Mouse (Mus musculus) neural tube, embryonic 14.5 days (tissue): ENCODE measurements around the gene Gm17455. TPM values are rescaled to one million over a fixed set of nuclear protein-coding genes. Genes with fewer than 3 reads are reported as not detected.

Experiments used
- ATAC-seq: fragments of 200-750 bp; cut with Nextera tagmentation; 2 replicates; pipeline ENCODE4 v1.8.0; 2017; ENCODE audit warnings: low read depth, mild to moderate bottlenecking, moderate TSS enrichment, moderate library complexity
- H3K27ac ChIP-seq: fragments of 300-500 bp; sonication (generic); 2 replicates; pipeline ENCODE4 v1.5.1; 2014; ENCODE audit warnings: low read depth, mild to moderate bottlenecking, control low read depth, low read length, moderate library complexity, mixed read lengths
- H3K27me3 ChIP-seq: fragments of 300-500 bp; sonication (generic); 2 replicates; pipeline ENCODE4 v1.6.1; 2014; ENCODE audit warnings: low read length; ENCODE audit not compliant: control insufficient read depth, insufficient read depth
- H3K36me3 ChIP-seq: fragments of 300-500 bp; sonication (generic); 2 replicates; pipeline ENCODE4 v1.6.1; 2014; ENCODE audit warnings: low read length, mixed read lengths; ENCODE audit not compliant: control insufficient read depth, insufficient read depth
- H3K4me1 ChIP-seq: fragments of 300-500 bp; sonication (generic); 2 replicates; pipeline ENCODE4 v1.6.1; 2014; ENCODE audit warnings: low read length; ENCODE audit not compliant: control insufficient read depth, insufficient read depth
- H3K4me2 ChIP-seq: fragments of 300-500 bp; sonication (generic); 2 replicates; pipeline ENCODE4 v1.6.1; 2014; ENCODE audit warnings: mild to moderate bottlenecking, low read depth, low read length, control low read depth
- H3K4me3 ChIP-seq: fragments of 300-500 bp; sonication (generic); 2 replicates; pipeline ENCODE4 v1.5.1; 2014; ENCODE audit warnings: low read depth, low read length, control low read depth, mixed read lengths
- H3K9ac ChIP-seq: fragments of 300-500 bp; sonication (generic); replicated peaks from 2 replicates; pipeline ENCODE4 v1.6.1; 2014; ENCODE audit warnings: low read depth, mild to moderate bottlenecking, control low read depth, low read length, mixed read lengths
- H3K9me3 ChIP-seq: fragments of 300-500 bp; sonication (generic); 2 replicates; pipeline ENCODE4 v1.6.1; 2016; ENCODE audit warnings: low read length; ENCODE audit not compliant: control insufficient read depth
- WGBS: fragments of 180-500 bp; shearing (Covaris S2); extraction: QIAGEN DNeasy Blood & Tissue Kit; methylation state at CpG from one replicate; pipeline ENCODE4 v1.1.7; 2014; 5-methylcytosine and 5-hydroxymethylcytosine counted together
- polyA plus RNA-seq: library from polyadenylated mRNA; unstranded; fragments of >200 nt; fragmentation: Nextera tagmentation; extraction: Ambion mirVana; gene quantifications from 2 replicates; pipeline ENCODE4 v1.2.1, GENCODE M21; 2014

Gm17455 gene
- polyA plus RNA-seq = 17.7 and 20.0 TPM in 2 replicates

DNA sequence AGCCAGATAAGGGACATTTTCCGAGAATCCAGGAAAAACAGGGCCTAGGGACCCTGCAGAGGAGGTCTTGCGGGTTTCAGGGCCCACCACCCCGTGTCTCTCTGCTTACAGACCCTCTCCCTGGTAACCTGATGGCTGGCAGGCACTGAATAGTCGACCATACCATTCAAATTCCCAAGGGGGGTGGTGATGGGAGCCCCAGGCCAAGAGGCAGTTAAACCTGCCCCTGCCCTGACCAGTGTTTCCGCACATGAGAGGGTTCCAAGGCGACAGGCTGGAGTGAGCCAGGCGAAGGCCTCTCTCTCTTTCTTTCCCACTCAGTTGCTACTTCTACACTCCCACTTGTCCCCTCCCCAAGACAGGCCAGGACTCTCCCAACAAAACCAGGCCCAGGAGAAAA, at the start of gene Gm17455:
Gene Gm17455 (plus strand): TSS at position 278 of the 400 bp plus-strand sequence.
- Histone ChIP-seq H3K4me3 (no peak within 1 kb of the TSS), H3K4me2 (peak within 1 kb of the TSS; percentile 6; the same call in 1 of the 2 replicates), H3K27ac (peak within 1 kb of the TSS; percentile 62), H3K36me3 (no peaks in the 10 kb centered on the region), H3K9me3 (no peaks in the 10 kb centered on the region), H3K27me3 (no peaks in the 10 kb centered on the region), H3K4me1 (no peaks in the 10 kb centered on the region), H3K9ac (no peak within 1 kb of the TSS)
- 43% methylated on average over 7 of the region's 7 CpGs for WGBS
- peak; percentile 74 for ATAC-seq

DNA sequence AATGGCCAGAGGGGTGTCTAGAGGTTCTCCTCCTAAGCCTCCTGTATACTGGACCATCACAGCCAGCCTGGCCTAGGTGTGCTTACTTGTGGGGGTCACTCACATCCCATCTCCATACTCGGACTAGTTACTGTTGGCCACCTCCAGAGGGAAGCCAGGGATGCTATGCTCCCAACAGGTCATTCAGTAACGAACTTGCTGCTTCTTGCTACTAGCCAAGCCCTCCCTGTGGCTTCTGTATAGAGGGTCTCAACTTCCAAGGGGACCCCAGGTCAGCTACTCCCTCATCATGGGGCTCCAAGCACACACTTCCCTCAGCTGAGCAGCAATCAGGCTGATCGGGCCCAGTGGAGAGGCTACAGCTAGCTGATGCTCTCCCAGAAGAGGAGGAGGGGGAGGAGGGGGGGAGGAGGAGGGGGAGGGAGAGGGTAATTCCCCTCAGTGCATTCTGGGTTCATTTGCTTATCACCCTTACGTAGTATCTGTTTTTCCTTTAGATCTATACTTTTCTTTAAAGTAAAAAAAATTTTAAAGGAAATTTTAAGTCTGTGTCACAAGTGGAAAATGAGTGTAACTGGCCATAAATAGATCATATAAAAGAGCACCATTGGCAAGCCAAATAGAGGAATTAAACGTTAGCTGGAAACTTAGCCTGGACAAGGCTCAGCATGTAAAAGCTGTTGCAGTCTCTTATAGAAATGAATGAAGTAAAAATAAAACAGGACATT, 49.3 kb upstream of the Gm17455 start:
- WGBS = 41% methylated on average over 5 of the region's 5 CpGs
- ATAC-seq = no peak
- no peak overlapping the region for H3K27ac ChIP-seq

DNA sequence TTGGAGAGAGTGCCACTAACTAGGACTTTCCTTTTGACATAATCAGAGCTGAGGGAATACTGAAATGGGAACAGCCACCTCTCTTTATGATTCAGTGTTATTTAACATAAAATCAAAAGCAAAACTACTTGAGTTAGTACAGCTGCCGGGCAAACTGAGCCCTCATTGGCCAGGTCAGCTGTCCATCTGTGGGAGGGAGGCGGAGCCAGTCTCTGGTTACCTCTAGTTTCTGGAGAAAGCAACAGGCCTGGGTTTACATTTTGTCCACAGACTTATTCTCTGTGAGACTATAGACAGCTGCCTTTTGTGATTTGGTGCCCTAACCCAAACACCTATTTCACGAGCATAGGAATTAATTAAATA, 48.7 kb upstream of the Gm17455 start:
- H3K4me1 ChIP-seq = peaks cover 15% of the 10 kb centered on the region
- no peak for ATAC-seq

More for the DNA sequence above, 49.3 kb upstream of the Gm17455 start:
- no peak overlapping the region for H3K4me2 ChIP-seq
- H3K36me3 ChIP-seq = no peaks in the 10 kb centered on the region
- no peak overlapping the region for H3K4me3 ChIP-seq
- H3K9ac ChIP-seq = no peak overlapping the region
- H3K27me3 ChIP-seq = peaks cover 3% of the 10 kb centered on the region; the same call in 1 of the 2 replicates
- peaks cover 15% of the 10 kb centered on the region for H3K4me1 ChIP-seq
- no peaks in the 10 kb centered on the region for H3K9me3 ChIP-seq

DNA sequence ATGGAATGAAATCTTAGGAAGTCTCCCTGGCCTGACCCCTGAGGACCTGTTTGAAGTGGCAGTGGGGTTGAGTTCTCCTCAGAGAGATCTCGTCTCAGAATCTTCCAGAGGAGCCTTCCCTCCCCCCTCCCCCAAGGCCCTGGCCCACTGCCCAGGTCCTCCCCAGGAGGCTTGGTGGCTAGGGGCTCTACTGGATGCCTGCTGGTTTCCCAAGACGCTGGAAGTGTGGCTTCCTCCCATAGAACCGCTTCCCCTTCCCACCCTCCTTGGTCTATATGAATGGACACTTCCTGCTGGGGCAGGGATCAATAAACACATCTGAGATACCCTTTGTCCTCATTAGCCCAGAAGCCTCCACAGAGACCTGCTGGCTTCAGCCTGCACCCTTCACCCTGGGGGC, 48.3 kb upstream of the Gm17455 start:
- H3K27ac ChIP-seq = 0 out of 2 replicates have a peak overlapping the region, but pooled peaks have one; percentile 44
- ATAC-seq = no peak
- H3K9ac ChIP-seq = no peak overlapping the region
- H3K4me3 ChIP-seq = no peak overlapping the region
- H3K9me3 ChIP-seq = no peaks in the 10 kb centered on the region
- H3K4me2 ChIP-seq = no peak overlapping the region
- H3K27me3 ChIP-seq = peaks cover 2% of the 10 kb centered on the region; the same call in 1 of the 2 replicates
- 8% methylated on average over 3 of the region's 3 CpGs for WGBS
- H3K36me3 ChIP-seq = no peaks in the 10 kb centered on the region
- peaks cover 15% of the 10 kb centered on the region for H3K4me1 ChIP-seq

More for the DNA sequence above, 48.7 kb upstream of the Gm17455 start:
- no peak overlapping the region for H3K4me3 ChIP-seq
- no peak overlapping the region for H3K4me2 ChIP-seq
- WGBS = 55% methylated on average over 3 of the region's 3 CpGs
- no peaks in the 10 kb centered on the region for H3K9me3 ChIP-seq
- H3K27ac ChIP-seq = no peak overlapping the region
- H3K9ac ChIP-seq = no peak overlapping the region
- peaks cover 3% of the 10 kb centered on the region; the same call in 1 of the 2 replicates for H3K27me3 ChIP-seq
- no peaks in the 10 kb centered on the region for H3K36me3 ChIP-seq

DNA sequence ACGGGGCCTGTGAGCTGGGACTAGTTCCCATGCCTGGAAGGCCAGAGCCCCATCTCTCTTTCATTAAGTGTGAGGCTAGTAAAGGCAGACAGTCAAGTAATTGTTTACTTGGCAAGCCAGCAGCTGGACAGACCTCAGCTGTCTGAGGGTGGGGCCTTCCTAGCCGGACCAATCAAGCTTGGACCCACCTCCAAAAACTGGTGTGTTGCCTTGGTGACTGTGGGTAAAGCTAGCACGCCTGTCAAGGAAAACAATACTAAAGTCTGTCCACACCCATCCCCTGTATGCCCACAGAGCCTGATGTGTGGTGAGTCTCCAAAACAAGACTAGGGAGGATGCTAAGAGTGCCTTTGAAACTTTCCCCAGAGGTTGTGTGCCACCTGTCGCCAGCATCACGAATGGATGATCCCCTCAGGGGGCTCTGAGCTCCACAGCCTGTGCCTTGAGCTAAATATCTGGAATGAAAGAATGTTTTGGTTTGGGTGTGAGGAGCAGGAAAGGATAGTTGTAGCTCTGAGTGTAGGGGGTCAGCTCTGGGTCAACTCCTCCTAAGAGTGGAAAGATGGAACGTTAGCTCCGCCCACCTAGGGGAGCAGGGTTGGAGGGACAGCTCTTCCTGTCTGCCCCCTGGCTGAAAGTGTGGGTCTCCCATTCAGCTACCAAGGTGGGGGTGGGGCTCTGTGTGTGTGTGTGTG, 47.6 kb upstream of the Gm17455 start:
- no peak overlapping the region for H3K4me2 ChIP-seq
- no peaks in the 10 kb centered on the region for H3K36me3 ChIP-seq
- peak; percentile 44; the same call in 1 of the 2 replicates for ATAC-seq
- H3K9me3 ChIP-seq = no peaks in the 10 kb centered on the region
- peak overlapping the region; percentile 45; the same call in 1 of the 2 replicates for H3K27ac ChIP-seq
- H3K27me3 ChIP-seq = no peaks in the 10 kb centered on the region
- WGBS = 32% methylated on average over 7 of the region's 7 CpGs
- no peak overlapping the region for H3K4me3 ChIP-seq
- H3K9ac ChIP-seq = no peak overlapping the region
- 0 out of 2 replicates have a peak, but pooled peaks cover 10% of the 10 kb centered on the region for H3K4me1 ChIP-seq

DNA sequence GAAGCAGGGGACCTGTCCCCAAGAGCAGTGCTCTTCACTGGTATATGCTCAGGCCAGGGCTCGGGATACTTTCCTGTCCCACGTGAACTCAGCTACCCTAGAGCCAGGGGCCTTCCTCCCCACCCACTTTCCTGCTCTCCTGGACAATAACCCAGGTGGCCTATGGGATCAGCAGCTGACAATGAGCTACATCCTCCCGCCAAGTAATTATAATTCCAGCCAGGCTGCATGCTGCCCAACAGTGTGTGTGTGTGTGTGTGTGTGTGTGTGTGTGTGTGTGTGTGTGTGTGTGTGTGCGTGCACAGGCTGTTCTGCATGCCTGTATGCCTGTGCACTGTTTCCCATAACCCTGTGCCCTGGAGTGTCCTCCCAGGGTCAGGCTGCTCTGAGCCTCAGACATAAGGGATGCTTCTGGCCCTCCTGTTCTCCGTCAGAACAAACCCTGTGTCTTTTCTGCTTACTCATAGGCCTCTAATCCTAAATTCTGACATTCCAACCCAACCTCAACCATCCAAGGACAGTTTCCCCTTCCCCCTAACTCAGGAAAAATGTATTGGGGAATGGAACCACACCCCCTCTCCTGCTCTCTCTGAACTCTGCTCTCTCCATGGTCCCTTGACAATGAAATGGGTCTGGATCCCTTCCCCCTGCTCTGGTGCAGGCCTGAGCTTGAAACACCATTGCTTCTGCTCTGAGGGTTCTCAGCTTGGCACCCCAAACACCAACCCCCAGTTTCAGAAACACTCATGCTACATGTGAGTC, 46.1 kb upstream of the Gm17455 start:
- H3K9me3 ChIP-seq = no peaks in the 10 kb centered on the region
- no peak overlapping the region for H3K4me3 ChIP-seq
- no peak overlapping the region for H3K27ac ChIP-seq
- no peak for ATAC-seq
- H3K27me3 ChIP-seq = no peaks in the 10 kb centered on the region
- 0 out of 2 replicates have a peak, but pooled peaks cover 8% of the 10 kb centered on the region for H3K4me1 ChIP-seq
- no peak overlapping the region for H3K4me2 ChIP-seq
- WGBS = 44% methylated on average over 5 of the region's 5 CpGs
- H3K9ac ChIP-seq = no peak overlapping the region
- H3K36me3 ChIP-seq = no peaks in the 10 kb centered on the region

DNA sequence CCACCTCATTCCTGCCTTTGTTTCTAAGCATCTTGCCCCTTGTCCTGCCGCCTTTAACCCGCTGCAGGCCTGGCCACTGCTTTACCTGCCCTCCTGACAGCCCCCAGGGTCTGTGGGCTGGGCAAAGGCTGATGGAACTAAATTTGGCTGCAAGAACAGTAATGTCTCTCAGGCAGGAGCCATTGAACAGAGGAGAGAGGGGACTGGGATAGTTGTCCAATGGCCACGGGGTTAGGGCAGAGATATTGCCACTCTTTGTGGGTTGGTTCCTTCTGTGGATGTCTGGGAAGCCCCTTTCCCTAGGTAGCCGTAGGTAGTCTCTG, 45.6 kb upstream of the Gm17455 start:
- 92% methylated on average over 4 of the region's 4 CpGs for WGBS
- ATAC-seq = no peak

DNA sequence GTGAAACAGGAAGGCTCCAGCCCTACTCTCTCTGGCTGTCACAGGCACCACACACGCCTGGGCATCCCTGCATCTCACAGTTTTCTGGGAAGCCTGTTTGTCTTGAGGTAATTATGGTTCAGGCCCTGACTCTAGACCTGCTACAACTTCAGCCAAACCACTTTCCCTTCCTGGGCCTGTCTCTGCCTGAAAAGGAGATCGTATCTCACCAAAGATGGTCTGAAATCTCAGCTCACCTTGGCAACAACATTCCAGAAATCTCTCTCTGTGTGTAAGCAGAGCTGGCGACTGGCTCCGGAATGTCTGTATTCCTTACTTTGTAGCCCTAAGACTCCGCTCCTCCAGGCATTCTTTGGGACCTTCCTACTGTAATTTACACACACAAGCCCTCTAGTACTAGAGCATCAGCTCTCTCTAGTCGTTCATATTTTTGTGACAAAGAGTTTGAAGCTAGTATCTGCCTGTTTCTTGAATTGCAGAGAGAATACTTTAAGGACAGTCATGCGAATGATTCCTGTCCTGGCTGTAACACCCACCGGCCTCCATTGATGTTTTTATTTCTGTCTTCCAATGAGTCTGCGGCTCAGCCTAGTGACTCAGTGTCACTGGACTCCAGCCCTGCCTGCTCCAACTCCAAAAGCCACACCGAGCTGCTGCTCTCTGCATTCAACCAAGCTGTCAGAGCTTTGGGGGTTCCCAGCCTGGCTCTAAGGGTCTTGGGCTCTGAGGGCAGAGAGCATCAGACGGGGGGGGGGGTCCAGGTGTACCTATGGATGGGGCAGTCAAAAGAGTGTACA, 44.4 kb upstream of the Gm17455 start:
- Histone ChIP-seq H3K4me3 (no peak overlapping the region), H3K4me2 (no peak overlapping the region), H3K9ac (no peak overlapping the region), H3K9me3 (no peaks in the 10 kb centered on the region), H3K4me1 (0 out of 2 replicates have a peak, but pooled peaks cover 8% of the 10 kb centered on the region), H3K27ac (no peak overlapping the region), H3K36me3 (no peaks in the 10 kb centered on the region), H3K27me3 (no peaks in the 10 kb centered on the region)
- no peak for ATAC-seq
- WGBS = 78% methylated on average over 11 of the region's 11 CpGs

More for the DNA sequence above, 45.6 kb upstream of the Gm17455 start:
- no peak overlapping the region for H3K4me3 ChIP-seq
- H3K27me3 ChIP-seq = no peaks in the 10 kb centered on the region
- H3K27ac ChIP-seq = no peak overlapping the region
- H3K9me3 ChIP-seq = no peaks in the 10 kb centered on the region
- H3K36me3 ChIP-seq = no peaks in the 10 kb centered on the region
- no peak overlapping the region for H3K4me2 ChIP-seq
- H3K9ac ChIP-seq = no peak overlapping the region
- H3K4me1 ChIP-seq = 0 out of 2 replicates have a peak, but pooled peaks cover 8% of the 10 kb centered on the region
